Mouse (Mus musculus) liver, embryonic 18 days (tissue): ENCODE measurements around the gene Olfr1037. TPM values are rescaled to one million over a fixed set of nuclear protein-coding genes. Genes with fewer than 3 reads are reported as not detected.

Experiments used
- polyA plus RNA-seq: library from polyadenylated mRNA; depleted of rRNA; stranded (reverse); fragments of >200 nt; gene quantifications from 2 replicates; pipeline ENCODE4 v1.2.3, GENCODE M21; 2012; rRNA removed

The Olfr1037 gene
- polyA plus RNA-seq = not detected in 2 replicates

DNA sequence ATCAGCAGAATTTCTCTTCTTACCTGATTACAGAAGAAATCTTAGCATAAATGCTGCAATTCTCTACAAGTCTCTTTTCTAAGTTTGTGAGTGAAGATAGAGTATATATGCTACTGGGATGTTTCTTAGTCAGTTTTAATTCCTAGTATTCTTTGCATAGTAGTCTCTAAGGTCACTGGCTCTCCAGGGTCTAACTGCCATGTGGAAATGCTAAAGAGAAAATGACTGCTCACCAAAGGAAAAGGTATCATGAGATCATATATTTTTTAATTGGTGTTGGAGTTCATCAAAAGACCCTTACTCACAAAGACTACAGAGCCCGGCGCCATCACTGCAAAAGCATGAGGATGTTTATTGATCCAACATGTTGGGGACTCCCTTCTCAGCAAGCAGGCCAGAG is at the start of gene Olfr1037:
Gene Olfr1037, minus strand, starts transcription at position 101 of the 400 bp plus-strand sequence.

DNA sequence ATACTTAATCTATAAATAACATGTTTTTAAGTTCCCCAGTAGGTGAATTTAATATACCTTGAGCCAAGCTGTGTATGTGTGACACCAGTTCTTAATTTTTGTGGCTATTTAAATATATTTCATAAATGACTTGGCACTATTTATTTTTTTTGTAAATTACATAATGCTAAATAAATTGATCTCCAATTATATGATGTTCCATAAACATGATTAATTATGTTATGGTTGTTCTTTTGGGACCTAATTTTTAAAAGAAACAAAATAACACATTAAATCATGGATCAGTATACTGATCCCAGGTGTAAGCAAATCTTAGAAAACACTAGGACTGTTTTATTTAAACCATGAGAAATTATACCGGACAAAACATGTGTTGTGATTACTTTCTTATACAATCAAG is 48.6 kb upstream of the Olfr1037 start, which contains the start of gene Olfr1039:
Gene Olfr1039, minus strand, starts transcription at position 101 of the 400 bp plus-strand sequence.

DNA sequence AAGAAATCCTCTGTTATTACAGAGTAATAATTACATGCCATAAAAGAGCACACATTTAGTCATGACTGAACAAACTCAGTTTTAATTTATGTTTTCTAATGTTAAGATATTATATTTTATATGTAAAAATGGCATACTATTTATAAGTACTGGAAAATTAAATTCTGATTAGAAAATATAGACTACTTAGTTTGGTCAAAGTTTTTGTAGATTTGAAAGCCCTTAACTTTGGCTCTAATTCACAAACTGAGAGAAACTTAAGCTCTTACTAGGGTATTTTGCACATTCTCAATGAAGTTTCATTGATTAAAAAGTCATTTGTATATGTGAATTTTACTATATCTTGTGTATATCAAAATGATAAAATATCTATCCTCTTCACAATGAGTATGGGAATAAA is 13.5 kb downstream of the Olfr1037 start, which contains the start of gene Olfr1036:
Gene Olfr1036, plus strand, starts transcription at position 301 of the 400 bp plus-strand sequence.

DNA sequence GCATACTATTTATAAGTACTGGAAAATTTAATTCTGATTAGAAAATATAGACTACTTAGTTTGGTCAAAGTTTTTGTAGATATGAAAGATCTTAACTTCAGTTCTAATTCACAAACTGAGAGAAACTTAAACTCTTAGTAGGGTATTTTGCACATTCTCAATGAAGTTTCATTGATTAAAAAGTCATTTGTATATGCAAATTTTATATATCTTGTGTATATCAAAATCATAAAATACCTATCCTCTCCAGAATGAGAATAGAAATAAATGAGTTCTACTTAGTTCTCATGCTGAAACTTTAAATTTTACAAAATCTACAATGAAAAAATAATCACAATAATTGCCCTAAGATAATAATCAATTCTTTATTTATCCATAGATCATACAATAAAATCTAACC is 41.6 kb downstream of the Olfr1037 start, which contains the start of gene Olfr1034:
Gene Olfr1034, plus strand, starts transcription at position 301 of the 400 bp plus-strand sequence.

Other genes starting within 250 kb of the Olfr1037 start
- gene Olfr1019, start 241.9 kb downstream of the Olfr1037 start, polyA plus RNA-seq = not detected in 2 replicates
- not detected in 2 replicates for gene Olfr1020, start 240.4 kb downstream of the Olfr1037 start, polyA plus RNA-seq
- not detected in 2 replicates for gene Olfr1022, start 218.8 kb downstream of the Olfr1037 start, polyA plus RNA-seq
- gene Olfr1023, start 201.7 kb downstream of the Olfr1037 start, polyA plus RNA-seq = not detected in 2 replicates
- gene Olfr1024, start 182.3 kb downstream of the Olfr1037 start, polyA plus RNA-seq = not detected in 2 replicates
- not detected in 2 replicates for gene Olfr1025-ps1, start 172.2 kb downstream of the Olfr1037 start, polyA plus RNA-seq
- not detected in 2 replicates for gene Olfr1026, start 165.8 kb downstream of the Olfr1037 start, polyA plus RNA-seq
- not detected in 2 replicates for gene Olfr1028, start 136.9 kb downstream of the Olfr1037 start, polyA plus RNA-seq
- not detected in 2 replicates for gene Olfr1029, start 113.5 kb downstream of the Olfr1037 start, polyA plus RNA-seq
- gene Olfr1030, start 108.1 kb downstream of the Olfr1037 start, polyA plus RNA-seq = not detected in 2 replicates
- gene Olfr1031, start 97.1 kb downstream of the Olfr1037 start, polyA plus RNA-seq = not detected in 2 replicates
- gene Olfr1032, start 81.8 kb downstream of the Olfr1037 start, polyA plus RNA-seq = not detected in 2 replicates
- gene Olfr1033, start 66.8 kb downstream of the Olfr1037 start, polyA plus RNA-seq = 3.3 and 3.4 TPM in 2 replicates
- gene Olfr1034, start 41.5 kb downstream of the Olfr1037 start, polyA plus RNA-seq = 0.94 and 1.0 TPM in 2 replicates
- gene Olfr1036, start 13.4 kb downstream of the Olfr1037 start, polyA plus RNA-seq = not detected in 2 replicates
- not detected in 2 replicates for gene Olfr1039, start 48.5 kb upstream of the Olfr1037 start, polyA plus RNA-seq
- gene Olfr1040, start 59.3 kb upstream of the Olfr1037 start, polyA plus RNA-seq = not detected in 2 replicates
- gene Olfr1042, start 74.5 kb upstream of the Olfr1037 start, polyA plus RNA-seq = not detected in 2 replicates
- not detected in 2 replicates for gene Olfr1043, start 80.1 kb upstream of the Olfr1037 start, polyA plus RNA-seq
- gene Olfr1044, start 90.4 kb upstream of the Olfr1037 start, polyA plus RNA-seq = not detected in 2 replicates
- gene Olfr52, start 98.3 kb upstream of the Olfr1037 start, polyA plus RNA-seq = not detected in 2 replicates
- not detected in 2 replicates for gene Olfr1045, start 115.6 kb upstream of the Olfr1037 start, polyA plus RNA-seq
- not detected in 2 replicates for gene Olfr1046, start 131.9 kb upstream of the Olfr1037 start, polyA plus RNA-seq
- gene Olfr1047, start 144.0 kb upstream of the Olfr1037 start, polyA plus RNA-seq = not detected in 2 replicates
- not detected in 2 replicates for gene Olfr1048, start 152.9 kb upstream of the Olfr1037 start, polyA plus RNA-seq
- not detected in 2 replicates for gene Olfr1049, start 170.9 kb upstream of the Olfr1037 start, polyA plus RNA-seq
- not detected in 2 replicates for gene Olfr1051, start 191.7 kb upstream of the Olfr1037 start, polyA plus RNA-seq
- not detected in 2 replicates for gene Olfr1052, start 205.1 kb upstream of the Olfr1037 start, polyA plus RNA-seq
- gene Olfr1053, start 227.9 kb upstream of the Olfr1037 start, polyA plus RNA-seq = not detected in 2 replicates
- not detected in 2 replicates for gene Olfr1054, start 248.0 kb upstream of the Olfr1037 start, polyA plus RNA-seq